ENCODE assay signal across 9 mouse cellular contexts in genomic region chr9:59013365-59013764, GRCm38 (mm10). TPM values are rescaled to one million over a fixed set of nuclear protein-coding genes. Genes with fewer than 3 reads are reported as not detected.
DNase-seq lines count a peak whose midpoint lies in the region; ATAC-seq and TF ChIP-seq lines count a peak whose summit lies in the region.
"Had no signal": no experiment of that assay in that cellular context is flagged by ENCODE, and none has a peak within 500 bp of the region (broad histone marks: within the 10 kb centered on the region; RNA-seq: fewer than 3 reads in every experiment).

No protein-coding gene starts in this region.

- H3K4me2 ChIP-seq in hindbrain, postnatal 0 days (ENCODE audit: low read depth, low read length): no peak overlapping the region
- no peak overlapping the region for H3K4me2 ChIP-seq in hindbrain, embryonic 12.5 days (replicated peaks)
- no peak overlapping the region for H3K4me2 ChIP-seq in embryonic facial prominence, embryonic 13.5 days
- no peak overlapping the region for H3K4me2 ChIP-seq in stomach, postnatal 0 days (replicated peaks; ENCODE audit: low read depth)
- H3K4me2 ChIP-seq: stomach, embryonic 15.5 days had no signal

- TF ChIP-seq CTCF in hindbrain, postnatal 0 days (IDR thresholded peaks at IDR 0.05; ENCODE audit: low read depth): peak; percentile 77
- peak; percentile 87 for TF ChIP-seq CTCF in stomach, postnatal 0 days (IDR thresholded peaks at IDR 0.05; ENCODE audit: low read depth)

- H3K4me3 ChIP-seq in hindbrain, postnatal 0 days (ENCODE audit: low read length): no peak overlapping the region
- no peak overlapping the region for H3K4me3 ChIP-seq in hindbrain, embryonic 12.5 days
- no peak overlapping the region for H3K4me3 ChIP-seq in embryonic facial prominence, embryonic 13.5 days
- H3K4me3 ChIP-seq in stomach, postnatal 0 days (ENCODE audit: low read depth, low read length): no peak overlapping the region
- H3K4me3 ChIP-seq: stomach, embryonic 15.5 days had no signal

- TF ChIP-seq EP300 in stomach, postnatal 0 days (optimal IDR thresholded peaks at IDR 0.05): no peak

- no peaks in the 10 kb centered on the region for H3K36me3 ChIP-seq in hindbrain, postnatal 0 days (ENCODE audit: insufficient read depth, low read length)
- no peaks in the 10 kb centered on the region for H3K36me3 ChIP-seq in hindbrain, embryonic 12.5 days
- H3K36me3 ChIP-seq in embryonic facial prominence, embryonic 13.5 days: no peaks in the 10 kb centered on the region
- H3K36me3 ChIP-seq in stomach, postnatal 0 days (ENCODE audit: control insufficient read depth, insufficient read depth, low read length): no peaks in the 10 kb centered on the region
- H3K36me3 ChIP-seq: stomach, embryonic 15.5 days had no signal

- peak; percentile 91 for DNase-seq in hindbrain, postnatal 0 days (ENCODE audit: low spot score)
- peak; percentile 41 for DNase-seq in 3134 (ENCODE audit: extremely low read depth, insufficient read length, low spot score)
- peak; percentile 6 for DNase-seq in CD4-positive helper T cell, adult 2 months (ENCODE audit: low read depth, low spot score)
- DNase-seq in stomach, postnatal 0 days (ENCODE audit: low spot score): no peak
- DNase-seq in layer of hippocampus, adult 8-10 months (ENCODE audit: low spot score in 2 of 2): no peak
- DNase-seq in right cerebral cortex, postnatal 25 days: no peak

- ATAC-seq in hindbrain, postnatal 0 days: no peak
- ATAC-seq in hindbrain, embryonic 12.5 days (ENCODE audit: low FRiP score): no peak
- ATAC-seq in embryonic facial prominence, embryonic 13.5 days (ENCODE audit: insufficient number of reproducible peaks, insufficient read depth, low FRiP score, low TSS enrichment, low read depth): no peak
- ATAC-seq in stomach, postnatal 0 days (ENCODE audit: low FRiP score, low TSS enrichment): no peak

- H3K4me1 ChIP-seq in hindbrain, postnatal 0 days (ENCODE audit: insufficient read depth, low read length): no peaks in the 10 kb centered on the region
- peaks cover 2% of the 10 kb centered on the region; the same call in 1 of the 2 replicates for H3K4me1 ChIP-seq in hindbrain, embryonic 12.5 days
- H3K4me1 ChIP-seq in embryonic facial prominence, embryonic 13.5 days: peaks cover 14% of the 10 kb centered on the region
- H3K4me1 ChIP-seq in stomach, postnatal 0 days (replicated peaks; ENCODE audit: control insufficient read depth, insufficient read depth): no peaks in the 10 kb centered on the region

- WGBS in hindbrain, postnatal 0 days: 10% methylated on average over 2 of the region's 2 CpGs
- 35% methylated on average over 2 of the region's 2 CpGs for WGBS in hindbrain, embryonic 12.5 days
- 4% methylated on average over 2 of the region's 2 CpGs for WGBS in embryonic facial prominence, embryonic 13.5 days
- 5% methylated on average over 2 of the region's 2 CpGs for WGBS in stomach, postnatal 0 days

- no peaks in the 10 kb centered on the region for H3K27me3 ChIP-seq in hindbrain, postnatal 0 days (ENCODE audit: insufficient read depth, low read length)
- no peaks in the 10 kb centered on the region for H3K27me3 ChIP-seq in hindbrain, embryonic 12.5 days
- no peaks in the 10 kb centered on the region for H3K27me3 ChIP-seq in embryonic facial prominence, embryonic 13.5 days
- H3K27me3 ChIP-seq in stomach, postnatal 0 days (ENCODE audit: control insufficient read depth, insufficient read depth, low read length): no peaks in the 10 kb centered on the region
- H3K27me3 ChIP-seq: stomach, embryonic 15.5 days had no signal

- no peak overlapping the region for H3K9ac ChIP-seq in hindbrain, postnatal 0 days (replicated peaks; ENCODE audit: low read length)
- H3K9ac ChIP-seq in hindbrain, embryonic 12.5 days: no peak overlapping the region
- H3K9ac ChIP-seq in embryonic facial prominence, embryonic 13.5 days: no peak overlapping the region
- no peak overlapping the region for H3K9ac ChIP-seq in stomach, postnatal 0 days (ENCODE audit: low read length)
- H3K9ac ChIP-seq: stomach, embryonic 15.5 days had no signal

- no peaks in the 10 kb centered on the region for H3K9me3 ChIP-seq in hindbrain, postnatal 0 days (ENCODE audit: low read length)
- no peaks in the 10 kb centered on the region for H3K9me3 ChIP-seq in hindbrain, embryonic 12.5 days (replicated peaks)
- no peaks in the 10 kb centered on the region for H3K9me3 ChIP-seq in embryonic facial prominence, embryonic 13.5 days
- no peaks in the 10 kb centered on the region for H3K9me3 ChIP-seq in stomach, postnatal 0 days (ENCODE audit: control insufficient read depth, low read length)
- H3K9me3 ChIP-seq: stomach, embryonic 15.5 days had no signal

- H3K27ac ChIP-seq in hindbrain, postnatal 0 days: no peak overlapping the region
- H3K27ac ChIP-seq in hindbrain, embryonic 12.5 days: no peak overlapping the region
- H3K27ac ChIP-seq in embryonic facial prominence, embryonic 13.5 days: peak overlapping the region; percentile 24; the same call in 1 of the 2 replicates
- H3K27ac ChIP-seq in stomach, postnatal 0 days (replicated peaks): no peak overlapping the region
- H3K27ac ChIP-seq: stomach, embryonic 15.5 days had no signal

RNA-seq across cellular contexts. Expression of gene Neo1, which starts 22.9 kb away (rescaled TPM):
- total RNA-seq in hindbrain, postnatal 0 days (2014; rRNA removed): 160 and 177 TPM in 2 replicates
- polyA plus RNA-seq in hindbrain, postnatal 0 days (2015; fragmentation: Nextera tagmentation; extraction: Ambion mirVana): 34.4 and 38.7 TPM in 2 replicates
- 62.7 and 66.0 TPM in 2 replicates for polyA plus RNA-seq in hindbrain, embryonic 12.5 days (2016; fragmentation: Nextera tagmentation; extraction: Ambion mirVana)
- polyA plus RNA-seq in embryonic facial prominence, embryonic 13.5 days (2015; fragmentation: Nextera tagmentation; extraction: Ambion mirVana): 42.6 and 44.3 TPM in 2 replicates
- 11.5 and 14.1 TPM in 2 replicates for polyA plus RNA-seq in stomach, postnatal 0 days (2015; fragmentation: Nextera tagmentation; extraction: Ambion mirVana)
- total RNA-seq in layer of hippocampus, adult 8-10 months (2022): 10 to 100 TPM; 70.6 to 83.3 (median 79.0) TPM

Comparison
In these comparisons a context has a peak if more than half of its experiments do, and no peak if none do; other contexts are left out.
1. DNase-seq: peak in hindbrain, postnatal 0 days (single experiment), 3134 (single experiment) and CD4-positive helper T cell, adult 2 months (single experiment); none in stomach, postnatal 0 days (single experiment), layer of hippocampus, adult 8-10 months (0 of 2) and right cerebral cortex, postnatal 25 days (single experiment).